Mouse (Mus musculus) brain, embryonic 14.5 days (tissue): ENCODE measurements at regions not wholly inside any gene's neighbourhood (a gene's known extent, or its start where the extent isn't known, plus 50 kb on each side); places are given as distances from the start of the nearest gene placed in this dataset.

Experiments
- CTCF ChIP-seq: fragments of 200-500 bp; IDR thresholded peaks from 2 replicates; pipeline ENCODE4 v1.5.1; 2012; ENCODE audit warnings: inconsistent platforms, mild to moderate bottlenecking, moderate library complexity, borderline replicate concordance; ENCODE audit not compliant: insufficient read depth, insufficient read length; ENCODE audit errors: extremely low read depth
- POLR2A ChIP-seq: fragments of 200-500 bp; IDR thresholded peaks from 2 replicates; pipeline ENCODE4 v1.6.1; 2012; ENCODE audit warnings: mild to moderate bottlenecking, inconsistent platforms, borderline replicate concordance; ENCODE audit not compliant: poor library complexity, insufficient read depth, insufficient read length, severe bottlenecking; ENCODE audit errors: extremely low read depth

DNA sequence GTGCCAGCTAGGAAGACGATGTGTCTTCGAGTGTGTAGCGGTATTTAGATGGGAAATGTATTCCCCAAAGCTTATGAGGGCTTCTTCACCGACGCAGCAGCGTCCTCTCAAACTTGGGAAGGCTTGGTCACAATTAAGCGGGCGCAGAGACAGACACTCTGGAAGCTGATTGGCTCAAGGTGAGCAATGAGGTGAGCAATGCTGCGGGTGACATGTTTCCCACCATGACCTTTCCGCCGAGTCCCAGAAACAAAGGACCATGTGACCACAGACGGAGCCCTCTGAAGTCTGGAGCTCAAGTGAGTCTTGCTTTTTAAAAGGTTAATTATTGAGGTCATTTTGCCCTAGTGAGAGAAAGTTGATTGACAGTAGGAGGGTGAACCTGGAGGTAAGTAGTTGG, 108.0 kb upstream of the Bach2 start:
- TF ChIP-seq POLR2A = no peak
- no peak for TF ChIP-seq CTCF
